Mouse (Mus musculus) myocyte (in vitro differentiated cells): ENCODE data around the gene Foxc2.

Source experiments
- MAX ChIP-seq: IDR thresholded peaks from one replicate; pipeline ENCODE4 v1.6.1; 2011; ENCODE audit warnings: low read depth, mild to moderate bottlenecking, control low read depth
- MYOD1 ChIP-seq, 3 experiments: IDR thresholded peaks; one replicate each; pipeline ENCODE4 v1.6.1; 2011; ENCODE audit warnings: control low read depth in 2 of 3, low read depth in 2 of 3, mild to moderate bottlenecking in 2 of 3, moderate library complexity in 1 of 3; ENCODE audit not compliant: insufficient read length in 2 of 3, control insufficient read depth in 1 of 3
- POLR2A ChIP-seq: IDR thresholded peaks from one replicate; pipeline ENCODE4 v1.6.1; 2011; ENCODE audit warnings: low read depth, mild to moderate bottlenecking, control low read depth, moderate library complexity; ENCODE audit not compliant: insufficient read length
- POLR2AphosphoS2 ChIP-seq: IDR thresholded peaks from one replicate; pipeline ENCODE4 v1.6.1; 2011; ENCODE audit warnings: low read depth, control low read depth; ENCODE audit not compliant: insufficient read length
- TCF12 ChIP-seq: IDR thresholded peaks from one replicate; pipeline ENCODE4 v1.6.1; 2011; ENCODE audit warnings: mild to moderate bottlenecking, control low read depth; ENCODE audit not compliant: poor library complexity, insufficient read depth, severe bottlenecking
- TCF3 ChIP-seq: IDR thresholded peaks from one replicate; pipeline ENCODE4 v1.6.1; 2011; ENCODE audit warnings: low read depth, control low read depth; ENCODE audit not compliant: insufficient read length
- USF1 ChIP-seq: IDR thresholded peaks from one replicate; pipeline ENCODE4 v1.6.1; 2011; ENCODE audit warnings: low read depth, mild to moderate bottlenecking, control low read depth, moderate library complexity

GRCm38 (mm10) chr8:121085561-121085960, 30.4 kb upstream of the Foxc2 start:
- TF ChIP-seq POLR2AphosphoS2 (no peak), MYOD1 (IDR thresholded peaks at IDR 0.05; ENCODE audit: control insufficient read depth in 1 of 3, insufficient read length in 2 of 3, low read depth in 2 of 3) (no peak), POLR2A (no peak), MAX (no peak), TCF3 (no peak), USF1 (no peak), TCF12 (no peak)
